Mouse (Mus musculus) brain, adult 2 months (tissue): ENCODE data around the gene Pim3.

ENCODE experiments used
- DNase-seq: peaks from one replicate; pipeline ENCODE4 v3.0.0; 2011; ENCODE audit warnings: low read depth, low spot score

Pim3 gene

GRCm38 (mm10) chr15:88858141-88858541 is 3.8 kb upstream of the Pim3 start:
- peak; percentile 72 for DNase-seq

GRCm38 (mm10) chr15:88858707-88859106 is 3.3 kb upstream of the Pim3 start:
- DNase-seq: no peak

DNA sequence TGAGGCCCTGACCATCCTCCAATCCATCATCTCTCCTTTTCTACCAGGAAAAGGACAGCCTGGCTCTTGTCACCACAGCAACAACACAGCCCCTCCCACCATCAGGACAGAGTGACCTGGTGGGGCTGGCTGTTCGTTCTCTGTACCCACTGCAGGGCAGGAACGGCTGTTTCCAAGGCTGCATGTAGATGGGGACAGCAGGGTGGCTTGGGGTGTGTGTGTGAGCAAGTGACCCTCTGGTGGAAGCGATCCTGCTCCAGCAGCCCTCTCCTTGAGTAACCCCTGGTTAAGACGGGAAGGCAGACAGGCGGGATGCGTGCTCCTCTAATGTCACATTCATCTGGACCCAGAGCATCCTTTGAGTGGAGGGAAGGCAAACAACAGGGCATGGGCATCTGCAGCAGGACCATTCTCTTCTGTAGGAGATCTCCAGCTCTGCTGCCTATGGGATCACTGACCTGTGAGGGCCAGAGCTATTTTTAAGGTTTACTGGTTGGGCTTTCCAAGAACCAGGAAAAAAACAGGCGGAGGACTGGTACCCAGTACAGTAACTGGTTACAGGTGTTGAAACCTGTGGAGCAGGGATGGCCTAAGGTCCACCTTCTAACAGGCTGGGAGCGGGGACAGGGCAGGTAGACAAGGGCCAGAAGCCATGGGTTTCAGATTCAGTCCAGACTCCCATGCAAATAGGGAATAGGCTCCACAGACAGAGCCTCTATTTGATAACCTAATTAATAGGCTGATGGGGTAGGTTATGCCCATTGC is 2.6 kb upstream of the Pim3 start:
- no peak for DNase-seq

GRCm38 (mm10) chr15:88860781-88861180 is 1.2 kb upstream of the Pim3 start:
- no peak for DNase-seq

GRCm38 (mm10) chr15:88862881-88863694 is 1.1 kb downstream of the Pim3 start:
- DNase-seq: peak; percentile 52

DNA sequence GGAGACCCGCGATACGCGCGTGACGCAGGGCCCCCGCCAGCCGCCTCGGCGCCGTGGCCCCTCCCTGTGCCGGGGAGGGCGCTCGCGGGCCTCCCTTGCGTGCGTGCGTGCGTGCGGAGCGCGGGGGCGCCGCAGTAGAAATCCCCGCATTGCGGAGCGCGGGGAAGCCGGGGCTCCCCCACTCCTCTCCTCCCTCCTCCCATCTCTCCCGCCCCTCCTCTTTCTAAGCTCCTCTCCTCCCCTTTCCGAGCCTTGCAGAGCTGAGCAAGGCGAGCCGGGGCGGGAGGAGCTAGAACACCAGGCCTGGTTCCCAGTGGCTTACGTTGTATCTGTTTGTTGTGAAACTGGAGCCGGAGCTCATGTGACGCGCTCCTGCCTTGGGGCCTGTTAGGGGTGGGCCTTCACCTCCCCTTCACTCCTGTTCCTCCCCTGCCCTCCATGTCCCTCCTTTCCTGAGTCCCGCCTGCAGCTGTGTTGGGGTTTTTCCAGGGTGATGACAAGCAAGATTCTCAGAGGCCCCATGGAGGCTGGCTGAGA is 1.8 kb downstream of the Pim3 start:
- peak; percentile 97 for DNase-seq

DNA sequence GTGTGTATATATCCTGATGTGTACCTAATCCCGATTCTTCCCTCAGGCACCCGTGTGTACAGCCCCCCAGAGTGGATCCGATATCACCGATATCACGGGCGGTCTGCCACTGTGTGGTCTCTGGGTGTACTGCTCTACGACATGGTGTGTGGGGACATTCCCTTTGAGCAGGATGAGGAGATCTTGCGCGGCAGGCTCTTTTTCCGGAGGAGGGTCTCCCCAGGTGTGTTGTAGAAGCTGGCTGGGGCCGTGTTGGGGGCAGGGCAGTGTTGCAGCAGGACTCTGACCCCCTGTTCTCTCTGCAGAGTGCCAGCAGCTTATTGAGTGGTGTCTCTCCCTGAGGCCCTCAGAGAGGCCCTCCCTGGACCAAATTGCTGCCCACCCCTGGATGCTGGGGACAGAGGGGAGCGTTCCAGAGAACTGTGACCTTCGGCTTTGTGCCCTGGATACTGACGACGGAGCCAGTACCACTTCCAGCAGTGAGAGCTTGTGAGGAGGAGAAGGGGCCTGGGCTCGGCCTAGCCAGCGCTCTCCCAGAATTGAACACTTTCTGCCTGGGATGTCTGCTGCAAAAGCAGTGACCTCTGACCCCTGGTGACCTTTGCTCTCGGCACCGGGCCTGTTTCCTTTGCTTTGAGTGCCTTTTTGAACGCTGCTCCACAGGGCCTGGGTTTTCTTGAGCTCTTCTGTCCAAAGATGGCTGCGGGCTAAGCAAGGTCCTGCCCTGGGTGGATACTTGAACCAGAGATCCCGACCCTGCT is 2.5 kb downstream of the Pim3 start:
- no peak for DNase-seq

GRCm38 (mm10) chr15:88865061-88865460 is 3.1 kb downstream of the Pim3 start:
- DNase-seq: no peak

DNA sequence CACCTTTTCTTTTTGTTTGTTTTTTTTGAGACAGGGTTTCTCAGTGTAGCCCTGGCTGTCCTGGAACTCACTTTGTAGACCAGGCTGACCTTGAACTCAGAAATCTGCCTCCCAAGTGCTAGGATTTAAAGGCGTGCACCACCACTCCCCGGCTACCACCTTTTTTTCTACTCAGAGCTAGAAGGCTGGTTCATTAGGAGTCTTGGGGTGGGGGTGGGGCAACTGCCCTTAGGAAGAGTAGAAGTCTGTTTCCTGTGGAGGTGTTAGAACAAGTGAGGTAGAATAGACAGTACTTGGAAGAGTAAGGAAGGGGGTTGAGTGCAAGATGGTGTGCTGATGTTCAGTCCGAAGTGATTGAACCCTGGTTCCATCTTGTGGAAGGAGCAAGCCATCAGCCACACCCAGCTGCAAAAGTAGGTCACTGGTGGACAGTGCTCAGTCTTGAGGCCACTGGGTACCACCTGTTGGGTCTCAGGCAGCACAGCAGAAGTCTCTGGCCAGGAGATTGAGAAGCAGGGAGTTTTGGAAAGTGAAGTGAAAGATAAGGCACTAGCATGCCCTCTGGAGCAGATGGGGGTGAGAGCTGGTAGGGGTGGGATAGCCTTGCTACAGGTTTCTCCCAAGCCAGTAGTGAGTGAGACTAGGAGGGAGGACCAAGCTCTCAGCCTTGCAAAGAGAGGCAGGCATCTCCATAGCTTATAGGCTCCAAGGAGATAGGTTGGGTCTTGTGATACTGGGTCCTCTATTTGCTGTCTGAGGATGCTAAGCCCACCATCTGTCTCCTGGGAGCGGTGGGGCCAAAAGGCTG is 4.1 kb downstream of the Pim3 start:
- DNase-seq: no peak

DNA sequence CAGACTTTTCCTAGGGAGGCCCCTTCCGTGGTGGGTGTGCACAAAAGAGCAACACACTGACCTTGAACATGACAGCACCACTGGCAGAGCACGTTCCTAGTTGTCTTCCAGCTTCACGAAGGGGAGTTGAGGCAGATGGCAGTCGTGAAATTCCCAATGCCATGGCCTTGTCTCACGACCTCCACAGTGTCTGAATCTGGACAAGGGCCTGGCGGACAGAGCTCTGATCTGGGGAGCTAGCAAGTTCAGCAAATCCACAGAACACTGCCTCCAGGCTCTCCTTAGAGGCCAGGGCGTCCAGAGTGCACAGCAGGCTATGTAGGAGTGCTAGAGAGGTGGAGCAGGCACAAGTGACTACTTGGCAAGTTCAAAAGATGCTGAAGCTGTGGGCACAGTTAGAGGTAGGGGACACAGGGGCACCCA is 5.0 kb downstream of the Pim3 start:
- no peak for DNase-seq

GRCm38 (mm10) chr15:88867368-88868023 is 5.5 kb downstream of the Pim3 start:
- no peak for DNase-seq

- no peak for DNase-seq
Observed at GRCm38 (mm10) chr15:88868024-88868742, 6.2 kb downstream of the Pim3 start.

- DNase-seq: no peak
Observed at GRCm38 (mm10) chr15:88870418-88871185, 8.6 kb downstream of the Pim3 start.

- no peak for DNase-seq
Observed at GRCm38 (mm10) chr15:88874061-88874460, 12.1 kb downstream of the Pim3 start.

DNA sequence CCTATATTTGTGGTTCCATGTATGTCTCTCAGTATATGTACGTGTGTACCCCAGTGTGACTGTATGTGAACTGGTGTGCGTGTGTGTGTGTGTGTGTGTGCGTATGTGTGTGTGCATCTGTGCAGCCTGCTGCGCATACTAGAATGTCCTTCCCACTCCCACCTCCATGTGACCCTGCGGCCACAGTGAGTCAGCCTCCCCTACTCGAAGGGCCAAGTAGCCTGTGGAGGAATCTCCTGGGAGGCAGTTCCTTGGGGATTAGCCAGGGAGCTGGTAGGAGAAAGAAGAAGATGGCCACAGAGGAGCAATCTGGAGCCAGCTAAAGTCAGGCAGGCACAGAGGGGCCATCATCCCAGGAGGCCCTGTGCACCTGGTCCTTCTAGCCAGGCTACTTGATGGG is 12.5 kb downstream of the Pim3 start:
- no peak for DNase-seq

DNA sequence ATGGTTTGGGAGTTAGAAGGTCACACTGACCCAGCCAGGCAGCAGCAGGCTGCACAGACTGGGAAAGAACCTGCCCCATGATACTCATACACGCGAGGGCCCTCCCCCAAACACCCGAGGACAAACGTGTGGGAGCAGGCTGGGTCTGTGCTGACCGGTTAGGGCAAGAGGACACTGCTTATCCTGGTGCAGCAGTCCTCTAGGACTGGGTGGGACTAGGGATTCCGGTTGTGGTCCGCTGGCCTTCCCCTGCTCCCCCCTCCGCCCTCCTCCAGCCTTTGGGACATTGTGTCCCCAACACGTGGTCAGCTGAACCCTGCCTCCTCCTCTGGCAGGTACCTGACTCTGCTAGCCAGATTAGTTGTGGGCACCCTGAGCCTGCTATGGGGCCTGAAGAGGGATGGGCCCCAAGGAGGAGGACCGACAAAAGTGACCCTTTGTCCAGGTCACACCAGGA is 13.7 kb downstream of the Pim3 start:
- no peak for DNase-seq

DNA sequence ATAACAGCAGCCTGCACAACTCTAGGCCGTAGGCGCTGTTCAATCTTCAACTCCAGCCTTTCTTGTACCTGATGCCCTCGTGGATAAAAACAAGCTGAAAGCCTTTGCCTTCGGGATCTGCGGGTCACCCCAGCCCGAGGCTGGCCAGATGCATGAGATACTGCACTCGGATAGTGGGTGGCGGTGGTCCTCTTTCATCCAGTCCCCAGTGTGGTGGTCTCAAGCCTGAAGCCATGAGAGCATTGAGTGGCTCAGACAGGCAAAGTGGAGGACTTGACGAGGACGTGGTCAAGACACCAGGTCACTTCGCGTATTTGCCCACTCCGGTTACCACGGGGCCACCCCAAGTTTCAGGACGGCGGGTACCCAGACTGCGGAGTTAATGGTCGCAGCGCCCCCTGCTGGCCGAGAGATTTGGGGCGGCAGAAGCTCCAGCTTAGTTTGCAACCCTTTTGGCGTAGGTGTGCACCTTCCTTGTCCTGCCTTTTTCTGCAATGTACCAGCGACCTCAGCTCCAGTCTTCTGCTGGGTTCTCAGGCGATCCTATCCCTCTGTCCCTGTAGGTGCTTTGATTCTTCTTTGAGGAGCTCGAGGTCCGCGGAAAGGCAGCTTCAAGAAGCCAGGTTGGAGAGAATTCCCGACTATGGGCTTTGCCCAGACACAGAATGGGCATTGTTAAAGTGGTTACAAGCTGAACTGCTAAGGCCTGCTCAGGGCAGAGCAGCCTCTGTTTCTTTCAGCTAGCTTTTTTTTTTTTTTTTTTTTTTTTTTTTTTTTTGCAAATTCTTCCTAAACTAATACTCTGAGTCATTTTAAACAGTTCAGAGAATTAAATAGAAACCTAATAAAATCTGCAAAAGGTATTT is 14.4 kb downstream of the Pim3 start:
- DNase-seq: peak; percentile 88

- DNase-seq: peak; percentile 70
Observed at GRCm38 (mm10) chr15:88877021-88877400, 15.0 kb downstream of the Pim3 start.
